Mouse (Mus musculus) lung, postnatal 0 days (tissue): ENCODE results near the gene Ankrd40. TPM values are rescaled to one million over a fixed set of nuclear protein-coding genes. Genes with fewer than 3 reads are reported as not detected.

ENCODE experiments used
- ATAC-seq: fragments of 200-750 bp; cut with Nextera tagmentation; 2 replicates; pipeline ENCODE4 v1.8.0; 2017; ENCODE audit warnings: moderate library complexity
- DNase-seq: peaks from one replicate; pipeline ENCODE4 v3.0.0-alpha.2; 2016; ENCODE audit warnings: low spot score
- H3K27ac ChIP-seq: fragments of 300-500 bp; sonication (generic); 2 replicates; pipeline ENCODE4 v1.5.1; 2014; ENCODE audit warnings: antibody characterized with exemption, mild to moderate bottlenecking, low read length, mixed read lengths
- H3K27me3 ChIP-seq: fragments of 300-500 bp; sonication (generic); replicated peaks from 2 replicates; pipeline ENCODE4 v1.6.1; 2014; ENCODE audit warnings: low read length, mixed read lengths; ENCODE audit not compliant: insufficient read depth
- H3K36me3 ChIP-seq: fragments of 300-500 bp; sonication (generic); 2 replicates; pipeline ENCODE4 v1.6.1; 2014; ENCODE audit warnings: low read length, mixed read lengths; ENCODE audit not compliant: insufficient read depth
- H3K4me1 ChIP-seq: fragments of 300-500 bp; sonication (generic); 2 replicates; pipeline ENCODE4 v1.6.1; 2014; ENCODE audit warnings: antibody characterized with exemption, low read depth, low read length, mixed read lengths; ENCODE audit not compliant: insufficient read depth
- H3K4me2 ChIP-seq: fragments of 300-500 bp; sonication (generic); replicated peaks from 2 replicates; pipeline ENCODE4 v1.6.1; 2014; ENCODE audit warnings: low read depth, mild to moderate bottlenecking, low read length, moderate library complexity, mixed read lengths
- H3K4me3 ChIP-seq: fragments of 300-500 bp; sonication (generic); 2 replicates; pipeline ENCODE4 v1.5.1; 2014; ENCODE audit warnings: low read depth, low read length
- H3K9ac ChIP-seq: fragments of 300-500 bp; sonication (generic); replicated peaks from 2 replicates; pipeline ENCODE4 v1.6.1; 2014; ENCODE audit warnings: low read depth, mild to moderate bottlenecking
- H3K9me3 ChIP-seq: fragments of 300-500 bp; sonication (generic); 2 replicates; pipeline ENCODE4 v1.6.1; 2016; ENCODE audit warnings: low read length, mixed read lengths
- CTCF ChIP-seq: IDR thresholded peaks from 2 replicates; pipeline ENCODE4 v1.5.1; 2016; ENCODE audit warnings: antibody characterized with exemption, mild to moderate bottlenecking
- EP300 ChIP-seq: IDR thresholded peaks from 2 replicates; pipeline ENCODE4 v1.6.1; 2016; ENCODE audit warnings: antibody characterized with exemption, mild to moderate bottlenecking, control low read depth
- WGBS: fragments of 180-500 bp; shearing (Covaris S2); extraction: QIAGEN DNeasy Blood & Tissue Kit; methylation state at CpG from one replicate; pipeline ENCODE4 v1.1.7; 2014; 5-methylcytosine and 5-hydroxymethylcytosine counted together
- polyA plus RNA-seq: library from polyadenylated mRNA; unstranded; fragments of >200 nt; fragmentation: Nextera tagmentation; extraction: Ambion mirVana; gene quantifications from 2 replicates; pipeline ENCODE4 v1.2.1, GENCODE M21; 2015

The Ankrd40 gene
- polyA plus RNA-seq, 1 experiment from 2014 or later: 33.3 TPM

DNA sequence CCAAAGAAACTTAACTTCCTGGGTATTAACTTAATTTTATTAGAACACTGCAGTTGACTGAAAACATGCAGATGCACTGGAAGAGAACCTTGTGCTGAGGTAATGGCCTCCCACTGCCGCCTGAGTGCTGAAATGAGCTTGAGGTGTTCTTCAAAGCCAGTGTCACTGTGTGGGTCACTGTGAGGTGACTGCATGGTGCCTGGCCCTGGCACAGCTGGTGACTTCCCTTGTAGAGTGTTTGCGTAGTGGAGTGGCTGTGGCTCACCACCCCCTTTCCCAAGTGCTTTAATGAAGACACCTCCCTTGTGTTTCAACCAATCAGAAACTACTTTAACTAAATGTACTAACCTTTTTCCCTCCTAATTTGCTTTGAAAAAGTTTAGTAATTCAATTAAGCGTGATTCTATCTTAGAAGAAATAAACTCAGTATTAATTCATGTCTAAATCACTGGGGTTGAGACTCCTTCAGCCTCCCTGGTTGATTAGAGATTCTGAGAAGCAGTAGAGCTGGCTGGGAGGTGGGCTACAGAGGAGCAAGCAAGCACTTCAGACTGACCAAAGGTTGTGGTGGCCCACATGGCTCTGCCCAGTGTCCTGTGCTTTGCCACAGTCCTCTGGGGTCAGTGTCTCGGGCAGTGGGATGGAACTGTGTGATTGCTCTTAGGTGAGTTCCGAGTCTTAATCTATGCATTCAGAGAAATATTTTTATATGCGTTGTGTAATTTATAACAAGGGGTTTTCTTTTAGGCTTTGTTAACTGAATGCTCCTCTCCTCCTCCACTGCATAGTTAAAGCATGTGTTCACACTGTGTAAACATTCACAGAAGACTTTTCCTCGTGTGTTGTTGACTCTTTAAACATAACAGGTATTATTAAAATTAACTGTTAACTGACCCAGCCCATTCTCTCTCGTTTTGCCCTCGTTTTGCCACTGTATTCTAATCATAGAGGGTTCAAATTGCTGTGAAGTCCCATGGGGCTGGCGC, 13.4 kb downstream of the Ankrd40 start:
- peak; percentile 90 for ATAC-seq
- peaks cover 7% of the 10 kb centered on the region; the same call in 1 of the 2 replicates for H3K36me3 ChIP-seq
- DNase-seq: peak; percentile 93
- peaks cover 11% of the 10 kb centered on the region for H3K4me1 ChIP-seq
- no peak overlapping the region for H3K4me3 ChIP-seq
- no peaks in the 10 kb centered on the region for H3K9me3 ChIP-seq
- H3K27me3 ChIP-seq: no peaks in the 10 kb centered on the region
- peak overlapping the region; percentile 30; the same call in 1 of the 2 replicates for H3K4me2 ChIP-seq
- 47% methylated on average over 10 of the region's 10 CpGs for WGBS
- H3K27ac ChIP-seq: peak overlapping the region; percentile 93
- TF ChIP-seq EP300 (peak; percentile 71; the same call in 1 of the 2 replicates), CTCF (no peak)
- no peak overlapping the region for H3K9ac ChIP-seq

- H3K36me3 ChIP-seq: peaks cover 7% of the 10 kb centered on the region; the same call in 1 of the 2 replicates
- DNase-seq: no peak
- H3K4me1 ChIP-seq: peaks cover 21% of the 10 kb centered on the region
- no peak overlapping the region for H3K4me3 ChIP-seq
- H3K9me3 ChIP-seq: no peaks in the 10 kb centered on the region
- 25% methylated on average over 13 of the region's 13 CpGs for WGBS
- ATAC-seq: no peak
- no peak overlapping the region for H3K9ac ChIP-seq
- H3K27ac ChIP-seq: peak overlapping the region; percentile 90
- TF ChIP-seq CTCF (no peak), EP300 (no peak)
- no peaks in the 10 kb centered on the region for H3K27me3 ChIP-seq
- H3K4me2 ChIP-seq: no peak overlapping the region
Observed at GRCm38 (mm10) chr11:94342114-94342905, 14.5 kb downstream of the Ankrd40 start.

GRCm38 (mm10) chr11:94343955-94344358, 16.2 kb downstream of the Ankrd40 start:
- 47% methylated on average over 5 of the region's 5 CpGs for WGBS
- Histone ChIP-seq H3K4me2 (no peak overlapping the region), H3K4me3 (no peak overlapping the region), H3K9me3 (no peaks in the 10 kb centered on the region), H3K27me3 (no peaks in the 10 kb centered on the region), H3K9ac (no peak overlapping the region), H3K4me1 (peaks cover 21% of the 10 kb centered on the region), H3K27ac (no peak overlapping the region), H3K36me3 (peaks cover under 1% of the 10 kb centered on the region; the same call in 1 of the 2 replicates)
- TF ChIP-seq CTCF (no peak), EP300 (no peak)
- DNase-seq (no peak), ATAC-seq (no peak)

GRCm38 (mm10) chr11:94344470-94344869, 16.7 kb downstream of the Ankrd40 start:
- H3K9me3 ChIP-seq: no peaks in the 10 kb centered on the region

GRCm38 (mm10) chr11:94345926-94346325, 18.1 kb downstream of the Ankrd40 start:
- Histone ChIP-seq H3K36me3 (no peaks in the 10 kb centered on the region), H3K27ac (peak overlapping the region; percentile 45), H3K4me1 (peaks cover 21% of the 10 kb centered on the region), H3K4me2 (no peak overlapping the region), H3K9ac (no peak overlapping the region), H3K27me3 (no peaks in the 10 kb centered on the region), H3K9me3 (no peaks in the 10 kb centered on the region), H3K4me3 (no peak overlapping the region)
- TF ChIP-seq CTCF (no peak), EP300 (no peak)
- no peak for DNase-seq
- ATAC-seq: no peak
- 66% methylated on average over 10 of the region's 10 CpGs for WGBS

More at GRCm38 (mm10) chr11:94344470-94344869, 16.7 kb downstream of the Ankrd40 start:
- ATAC-seq (no peak), DNase-seq (no peak)
- Histone ChIP-seq H3K4me1 (peaks cover 21% of the 10 kb centered on the region), H3K4me3 (no peak overlapping the region), H3K27ac (no peak overlapping the region), H3K9ac (no peak overlapping the region), H3K4me2 (no peak overlapping the region), H3K27me3 (no peaks in the 10 kb centered on the region), H3K36me3 (no peaks in the 10 kb centered on the region)
- WGBS: 41% methylated on average over 1 of the region's 1 CpGs
- TF ChIP-seq EP300 (no peak), CTCF (no peak)

DNA sequence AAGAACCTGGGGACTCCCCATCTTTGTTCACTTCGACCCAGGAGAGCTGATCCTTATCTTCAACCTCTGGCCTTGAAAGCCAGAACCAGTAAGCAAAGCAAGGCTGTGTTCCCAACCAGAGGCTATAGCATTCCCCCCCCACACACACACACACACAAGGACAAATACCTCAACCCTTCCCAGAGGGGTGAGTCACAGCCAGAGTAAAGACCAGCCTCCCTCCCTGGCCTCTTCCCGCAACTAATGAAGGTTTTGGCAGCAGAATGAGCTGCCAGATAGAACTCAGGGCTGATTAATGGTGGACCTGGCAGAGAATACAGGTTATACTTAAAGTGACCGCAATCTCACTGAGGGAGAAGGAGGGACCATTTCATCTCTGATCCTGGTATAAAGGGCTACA, 18.8 kb downstream of the Ankrd40 start:
- no peaks in the 10 kb centered on the region for H3K36me3 ChIP-seq
- ATAC-seq (peak; percentile 86), DNase-seq (peak; percentile 89)
- peak overlapping the region; percentile 63 for H3K27ac ChIP-seq
- H3K27me3 ChIP-seq: no peaks in the 10 kb centered on the region
- H3K4me1 ChIP-seq: peaks cover 21% of the 10 kb centered on the region
- TF ChIP-seq EP300 (peak; percentile 82), CTCF (no peak)
- no peaks in the 10 kb centered on the region for H3K9me3 ChIP-seq
- no peak overlapping the region for H3K4me2 ChIP-seq
- no peak overlapping the region for H3K9ac ChIP-seq
- H3K4me3 ChIP-seq: no peak overlapping the region
- 14% methylated on average over 3 of the region's 3 CpGs for WGBS
